Mouse (Mus musculus) cerebellum, postnatal 4 days (tissue): ENCODE results near the gene Grn.

Source experiments
- DNase-seq, 2 experiments: peaks; one replicate each; pipeline ENCODE4 v3.0.0; 2022; ENCODE audit warnings: low spot score in 2 of 2, mixed read lengths in 1 of 2

Grn gene

DNA sequence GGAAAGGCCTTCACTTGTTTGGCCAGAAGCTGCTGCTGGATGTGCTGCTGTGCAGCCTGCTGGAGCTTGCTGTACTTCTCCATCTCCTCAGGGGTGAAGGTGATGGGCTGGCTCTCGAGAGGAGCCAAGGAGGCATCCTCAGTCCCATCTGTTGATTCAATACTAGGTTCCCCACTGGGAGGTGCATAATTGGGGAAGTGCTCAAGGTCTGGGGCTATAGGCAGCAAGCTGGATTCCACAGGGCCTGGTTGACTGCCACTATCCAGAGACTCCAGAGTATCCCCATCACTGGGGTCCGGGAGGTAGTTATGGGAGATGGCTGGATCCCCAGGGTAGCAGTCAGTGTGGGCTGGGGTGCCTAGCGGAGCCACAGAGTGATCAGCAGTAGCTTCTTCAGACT, 48.6 kb downstream of the Grn start:
- no peak for DNase-seq

DNA sequence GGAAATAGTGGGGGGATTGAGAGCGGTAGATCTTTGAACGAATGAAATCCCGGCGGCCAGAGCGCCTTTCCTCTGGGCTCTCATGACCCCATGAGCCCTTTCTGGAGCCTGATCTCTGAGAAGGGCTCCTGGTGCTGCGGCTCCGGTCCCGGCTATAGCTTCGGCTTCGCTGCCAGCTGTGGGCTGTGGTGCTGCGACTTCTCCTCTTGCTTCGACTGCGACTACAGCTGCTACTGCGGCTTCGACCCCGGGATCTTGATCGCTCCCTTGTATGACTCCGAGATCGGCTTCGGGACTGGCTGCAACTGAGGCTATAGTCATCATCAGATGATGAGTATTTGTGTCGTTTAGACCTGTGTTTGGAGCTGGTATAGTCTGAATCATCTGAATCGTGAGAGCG, 49.5 kb downstream of the Grn start:
- DNase-seq = no peak

DNA sequence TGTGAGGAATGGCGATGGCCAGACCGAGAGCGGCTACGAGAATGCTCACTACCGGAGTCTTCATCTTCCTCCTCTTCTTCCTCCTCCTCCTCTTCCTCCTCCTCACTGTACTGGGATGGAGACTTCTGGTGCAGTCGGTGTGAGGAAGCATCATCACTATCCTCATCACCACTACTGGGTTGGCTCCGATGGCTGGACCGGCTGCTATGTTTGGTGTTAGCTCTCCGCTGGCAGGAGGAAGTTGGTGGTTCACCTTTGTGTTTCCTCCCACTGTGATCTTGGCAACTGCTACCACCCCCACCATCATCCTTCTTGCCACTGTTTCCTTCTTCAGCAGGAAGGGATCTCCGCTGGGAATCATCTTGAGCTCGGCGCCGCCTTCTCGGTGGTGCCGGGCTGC, 50.0 kb downstream of the Grn start:
- no peak for DNase-seq

DNA sequence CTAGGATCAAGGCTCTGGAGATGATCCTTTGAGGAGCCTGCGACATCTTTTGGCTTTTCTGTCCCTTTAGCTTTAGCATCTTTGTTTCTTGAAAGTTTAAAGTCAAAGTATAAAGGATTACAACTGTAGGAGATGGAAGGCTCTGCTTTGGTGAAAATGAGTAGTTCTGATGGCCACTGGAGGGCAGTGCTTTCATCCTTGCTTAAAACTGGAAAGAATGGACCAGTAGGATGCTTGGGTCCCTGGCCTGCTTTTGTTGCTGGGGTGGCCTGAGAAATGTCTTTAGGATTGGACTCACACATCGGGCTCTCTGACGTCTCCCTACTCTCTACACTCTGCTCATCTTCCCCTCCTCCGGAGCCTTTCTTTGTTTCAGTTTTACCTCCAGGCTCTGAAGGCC, 50.8 kb downstream of the Grn start:
- no peak for DNase-seq

DNA sequence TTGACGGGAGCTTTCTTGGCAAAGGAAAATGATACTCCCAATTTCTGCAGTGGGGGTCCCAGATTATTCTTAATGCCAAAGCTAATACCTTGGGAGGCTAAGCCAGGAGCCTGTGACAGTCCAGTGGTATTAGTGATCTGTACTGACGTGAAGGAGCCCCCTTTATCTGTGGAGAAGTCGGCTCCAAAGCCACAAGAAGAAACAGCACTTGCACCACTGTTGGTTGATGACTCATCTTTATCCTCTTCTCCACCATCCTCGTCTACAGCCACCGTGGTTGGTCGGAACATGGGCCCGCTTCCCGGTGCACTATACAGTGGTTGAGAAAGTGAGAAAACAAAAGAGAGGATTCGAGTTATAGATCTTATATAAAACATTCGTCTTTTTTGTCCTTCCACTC, 51.7 kb downstream of the Grn start:
- DNase-seq = no peak
